Comparison of ENCODE assay signal across 10 mouse cellular contexts in genomic region chr3:108977340-108978030, GRCm38 (mm10). TPM values are rescaled to one million over a fixed set of nuclear protein-coding genes. Genes with fewer than 3 reads are reported as not detected.
DNase-seq lines count a peak whose midpoint lies in the region.
"Had no signal": no experiment of that assay in that cellular context is flagged by ENCODE, and none has a peak within 500 bp of the region (broad histone marks: within the 10 kb centered on the region; RNA-seq: fewer than 3 reads in every experiment).

No protein-coding gene starts in this region.

- peak; percentile 9 for DNase-seq in heart, adult 8-10 months (ENCODE audit: low spot score)
- no peak for DNase-seq in heart, adult 11 months
- DNase-seq in B cell, adult 2 months: peak; percentile 25 to 38
- DNase-seq in adipocyte (ENCODE audit: low spot score): peak; percentile 66
- DNase-seq in lung, postnatal 10 days: peak; percentile 22
- DNase-seq in frontal cortex, postnatal 36 days (ENCODE audit: low spot score in 2 of 2): no peak
- DNase-seq in ovary, postnatal 10 days (ENCODE audit: low spot score): no peak
- no peak for DNase-seq in gastrocnemius, adult 8-10 months (ENCODE audit: low spot score in 2 of 2)
- DNase-seq: embryo, embryonic 11 days; gastrocnemius, postnatal 14 days had no signal

RNA-seq across cellular contexts. Expression of gene Gm9857, which starts 37.2 kb away (rescaled TPM):
- not detected for total RNA-seq in heart, adult 8-10 months (2022)
- not detected for total RNA-seq in gastrocnemius, adult 8-10 months (2022)
- total RNA-seq: gastrocnemius, postnatal 14 days had no signal

RNA-seq across cellular contexts. Expression of gene Henmt1, which starts 37.8 kb away (rescaled TPM):
- total RNA-seq in heart, adult 8-10 months (2022): not detected
- not detected for total RNA-seq in gastrocnemius, adult 8-10 months (2022)
- total RNA-seq: gastrocnemius, postnatal 14 days had no signal

RNA-seq across cellular contexts. Expression of gene Fam102b, which starts 49.9 kb away (rescaled TPM):
- 10 to 100 TPM in 3 of 4 experiments, 1 to 10 TPM in 1; 8.0 to 11.7 (median 11.0) TPM for total RNA-seq in heart, adult 8-10 months (2022)
- total RNA-seq in gastrocnemius, adult 8-10 months (2022): 1 to 10 TPM; 4.2 to 7.9 (median 5.2) TPM

Comparison
In these comparisons a context has a peak if more than half of its experiments do, and no peak if none do; other contexts are left out.
1. DNase-seq: peak in heart, adult 8-10 months (single experiment), B cell, adult 2 months (2 of 2), adipocyte (single experiment) and lung, postnatal 10 days (single experiment); none in heart, adult 11 months (single experiment), frontal cortex, postnatal 36 days (0 of 2), ovary, postnatal 10 days (single experiment) and gastrocnemius, adult 8-10 months (0 of 2).